Mouse (Mus musculus): ENCODE results near the gene Fgfbp1. TPM values are rescaled to one million over a fixed set of nuclear protein-coding genes. Genes with fewer than 3 reads are reported as not detected.

The Fgfbp1 gene
- polyA plus RNA-seq (2012; rRNA removed) = 21.4 and 28.6 TPM in 2 replicates

DNA sequence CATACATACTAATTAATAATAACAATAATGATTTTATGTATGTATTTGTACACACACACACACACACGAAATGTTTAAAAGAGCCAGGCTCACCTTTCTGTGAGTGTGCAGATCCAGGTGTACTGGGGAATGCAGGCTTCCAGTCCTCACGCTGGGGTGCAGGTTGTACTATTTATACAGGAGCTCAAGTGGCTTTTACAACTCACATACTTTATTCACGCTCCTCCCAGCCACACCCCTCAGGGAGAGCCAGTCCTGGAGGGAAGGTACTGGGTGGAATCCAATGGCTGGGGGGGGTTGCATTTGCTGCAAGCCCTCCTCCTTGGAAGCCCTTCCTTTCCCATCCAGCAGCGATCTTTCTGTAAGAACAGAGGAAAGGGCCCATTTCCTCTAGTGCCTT, at the start of gene Fgfbp1:
Gene Fgfbp1 (minus strand): TSS at position 160 of the 400 bp plus-strand sequence.

Other genes starting within 250 kb of the Fgfbp1 start
- gene Bst1, start 162.9 kb downstream of the Fgfbp1 start, polyA plus RNA-seq (2012; rRNA removed) = 0.09 and 0.17 TPM in 2 replicates
- gene Fbxl5, start 160.1 kb downstream of the Fgfbp1 start, polyA plus RNA-seq (2012; rRNA removed) = 3.6 and 6.0 TPM in 2 replicates
- gene Cd38, start 113.2 kb downstream of the Fgfbp1 start, polyA plus RNA-seq (2012; rRNA removed) = 0.58 and 1.0 TPM in 2 replicates
- not detected in 2 replicates for gene Gm7879, start 68.6 kb downstream of the Fgfbp1 start, polyA plus RNA-seq (2012; rRNA removed)
- gene Prom1, start 120.3 kb upstream of the Fgfbp1 start, polyA plus RNA-seq (2012; rRNA removed) = 4.3 and 5.5 TPM in 2 replicates
- gene Tapt1, start 244.8 kb upstream of the Fgfbp1 start, polyA plus RNA-seq (2012; rRNA removed) = 8.7 and 11.0 TPM in 2 replicates

Data from stomach, adult 2 months (tissue).